Mouse (Mus musculus) olfactory bulb, adult 2 months (tissue): ENCODE results near the gene Hephl1.

Experiments
- CTCF ChIP-seq: fragments of 200-500 bp; IDR thresholded peaks from 2 replicates; pipeline ENCODE4 v1.5.1; 2012; ENCODE audit warnings: low read depth, mild to moderate bottlenecking, low read length, moderate library complexity; ENCODE audit not compliant: insufficient read depth
- POLR2A ChIP-seq: fragments of 200-500 bp; IDR thresholded peaks from 2 replicates; pipeline ENCODE4 v1.6.1; 2012; ENCODE audit warnings: mild to moderate bottlenecking, low read depth, low read length, moderate library complexity; ENCODE audit not compliant: insufficient read depth

DNA sequence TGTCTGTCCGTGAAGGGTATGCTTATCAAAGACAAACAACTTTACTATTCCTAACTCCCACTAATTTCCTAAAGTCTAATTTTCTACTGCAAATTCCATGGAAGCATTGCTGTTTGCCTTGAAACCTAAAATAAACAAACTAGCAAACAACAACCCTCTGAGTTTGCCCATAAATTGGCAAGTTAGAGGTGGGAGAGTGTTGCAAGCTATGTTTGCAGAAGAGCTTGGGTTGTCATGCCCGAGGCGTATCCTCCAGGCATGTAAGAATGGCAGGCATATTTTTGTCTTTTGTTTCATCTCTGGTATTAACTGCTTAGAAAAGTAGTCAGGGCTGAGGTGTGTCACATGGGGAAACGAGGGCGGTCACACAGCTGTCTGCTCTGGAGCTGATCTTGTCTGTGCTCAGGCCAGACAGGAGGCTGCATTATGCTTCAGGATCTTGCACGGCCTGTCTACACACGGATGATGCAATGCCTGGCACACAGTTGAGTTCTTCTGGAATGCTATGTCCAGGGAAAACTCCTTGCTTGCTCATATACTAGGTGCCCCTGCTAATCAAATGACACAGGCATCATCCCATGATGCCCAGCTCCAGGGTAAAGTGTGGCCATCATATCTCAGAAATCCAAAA lies 10.3 kb downstream of the Hephl1 start:
- TF ChIP-seq CTCF (no peak), POLR2A (no peak)
